Mouse (Mus musculus) layer of hippocampus, adult 2 months (tissue): ENCODE measurements around the gene Chd8. TPM values are rescaled to one million over a fixed set of nuclear protein-coding genes. Genes with fewer than 3 reads are reported as not detected.

Experiments used
- DNase-seq, 2 experiments: peaks; one replicate each; pipeline ENCODE4 v3.0.0; 2022; ENCODE audit warnings: low spot score in 2 of 2
- H3K27ac ChIP-seq: fragments of 200-600 bp; 2 replicates; pipeline ENCODE4 v1.8.1; 2022
- H3K4me3 ChIP-seq: fragments of 200-600 bp; 2 replicates; pipeline ENCODE4 v1.8.1; 2022; ENCODE audit warnings: mild to moderate bottlenecking
- CTCF ChIP-seq: fragments of 200-600 bp; conservative IDR thresholded peaks from 2 replicates; pipeline ENCODE4 v1.8.1; 2022; ENCODE audit warnings: antibody characterized with exemption, mild to moderate bottlenecking, moderate library complexity
- total RNA-seq, 2 experiments: library from RNA; stranded (reverse); gene quantifications; 2 replicates each; pipeline ENCODE4 v1.2.3; 2021

The Chd8 gene
- total RNA-seq, 2 experiments from 2014 or later, result 126 to 138 TPM

DNA sequence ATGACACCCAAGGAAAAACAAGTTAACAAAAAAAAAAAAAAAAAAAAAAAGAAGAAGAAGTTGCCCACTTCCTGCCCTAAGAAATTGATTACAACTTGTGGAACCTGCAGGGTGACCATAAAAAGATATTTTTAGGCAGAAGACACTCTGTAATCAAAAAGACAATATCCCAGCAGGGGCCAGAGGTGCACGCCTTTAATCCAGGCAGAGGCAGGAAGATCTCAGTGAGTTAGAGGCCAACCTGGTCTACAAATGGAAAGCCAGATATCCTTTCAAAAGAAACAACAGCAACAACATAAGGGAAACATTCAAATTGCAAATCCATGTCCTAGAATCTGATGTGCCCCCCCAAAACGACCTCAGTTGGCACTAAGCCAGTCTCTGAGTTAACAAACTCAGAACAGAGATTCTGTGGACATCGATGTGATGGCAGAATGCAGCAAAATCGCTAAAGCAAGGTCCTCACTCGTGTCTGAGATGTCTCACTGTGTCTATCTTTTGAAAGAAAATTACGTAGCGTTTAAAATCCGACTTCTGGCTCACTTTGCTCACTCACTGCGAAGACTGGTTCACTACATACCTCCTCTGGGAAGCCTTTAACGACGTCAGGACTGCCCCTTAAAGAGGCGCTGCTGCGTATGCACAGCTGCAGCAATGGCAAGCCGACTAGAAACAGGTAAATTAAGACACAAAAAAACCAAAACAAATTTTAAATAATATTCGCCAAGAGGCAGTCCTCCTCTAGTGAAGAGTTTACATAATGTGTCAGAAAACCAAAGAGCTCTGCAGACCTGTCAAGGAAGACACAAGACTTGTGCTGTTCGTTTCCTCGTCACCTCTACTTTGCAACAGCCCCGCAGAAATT, 1.0 kb downstream of the Chd8 start:
- no peak for TF ChIP-seq CTCF
- H3K27ac ChIP-seq, result peak overlapping the region; percentile 88
- H3K4me3 ChIP-seq, result peak overlapping the region; percentile 98
- no peak for DNase-seq

DNA sequence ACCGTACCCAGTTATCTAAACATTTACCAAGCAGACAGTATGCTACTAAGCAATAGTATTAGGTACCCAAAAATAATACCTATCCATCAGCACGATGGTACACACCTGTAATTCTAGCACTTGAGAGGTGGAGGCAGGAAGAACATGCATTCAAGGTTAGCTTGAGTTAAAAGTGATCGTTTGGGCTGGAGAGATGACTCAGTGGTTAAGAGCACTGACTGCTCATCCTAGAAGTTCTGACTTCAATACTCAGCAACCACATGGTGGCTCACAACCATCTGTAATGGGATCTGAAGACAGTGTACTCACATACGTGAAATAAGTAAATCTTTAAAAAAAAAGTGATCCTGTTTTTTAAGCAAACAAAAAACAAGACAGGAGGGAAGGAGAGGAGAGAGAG, 11.5 kb downstream of the Chd8 start:
- H3K4me3 ChIP-seq, result no peak overlapping the region
- H3K27ac ChIP-seq, result no peak overlapping the region
- no peak for TF ChIP-seq CTCF
- no peak for DNase-seq

DNA sequence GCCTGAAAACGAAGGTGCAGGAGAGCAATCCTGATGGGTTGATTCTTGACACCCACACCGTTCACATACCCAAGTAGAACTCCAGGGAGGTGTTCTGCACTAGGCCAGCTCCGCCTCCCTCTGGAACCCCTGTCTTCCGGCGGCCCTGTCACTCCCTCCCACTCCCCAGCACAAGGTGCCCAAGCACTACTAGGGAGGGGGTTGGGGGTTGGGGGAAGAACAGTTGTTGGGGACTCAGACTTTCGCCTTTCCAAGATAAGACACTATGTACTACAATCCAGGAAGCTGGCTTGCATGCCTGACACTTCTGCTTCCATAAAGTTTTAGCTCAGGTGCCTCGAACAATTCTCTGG, 12.9 kb downstream of the Chd8 start:
- no peak for DNase-seq
- Histone ChIP-seq H3K4me3 (peak overlapping the region; percentile 69), H3K27ac (peak overlapping the region; percentile 94)
- no peak for TF ChIP-seq CTCF

DNA sequence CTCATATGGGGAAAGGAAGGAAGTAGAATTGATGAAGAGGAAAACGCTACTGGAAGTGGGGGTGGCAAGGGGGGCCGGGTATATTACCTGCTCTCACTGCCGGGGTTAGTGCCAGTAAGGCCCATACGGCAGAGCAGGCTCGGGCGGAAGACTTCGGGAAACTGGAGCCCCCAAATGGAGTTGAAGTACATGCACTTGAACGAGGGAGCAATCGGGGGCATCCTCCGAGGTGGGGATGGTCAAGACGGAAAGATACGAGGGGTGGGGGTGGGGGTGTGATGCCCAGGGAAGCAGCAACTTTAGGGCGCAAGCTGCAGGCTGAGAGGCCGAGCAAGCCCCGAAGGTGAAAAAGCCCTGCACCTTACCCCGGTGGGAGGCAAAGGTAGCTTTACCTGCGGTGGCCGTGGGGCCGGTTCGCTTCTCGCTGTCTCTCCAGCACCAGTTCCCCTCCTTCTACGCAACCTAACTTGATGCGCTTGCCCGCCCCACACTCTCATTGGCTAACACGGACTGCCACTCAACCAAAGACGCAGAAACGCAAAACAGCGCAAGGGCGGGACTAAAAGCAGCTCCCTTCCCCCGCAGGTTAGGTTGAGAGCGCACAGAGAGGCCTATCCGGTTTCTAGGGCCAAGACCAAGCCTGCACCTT, 13.4 kb downstream of the Chd8 start:
- peak; percentile 98 to 99 for DNase-seq
- TF ChIP-seq CTCF, result no peak
- peak overlapping the region; percentile 94 for H3K27ac ChIP-seq
- peak overlapping the region; percentile 69 for H3K4me3 ChIP-seq

DNA sequence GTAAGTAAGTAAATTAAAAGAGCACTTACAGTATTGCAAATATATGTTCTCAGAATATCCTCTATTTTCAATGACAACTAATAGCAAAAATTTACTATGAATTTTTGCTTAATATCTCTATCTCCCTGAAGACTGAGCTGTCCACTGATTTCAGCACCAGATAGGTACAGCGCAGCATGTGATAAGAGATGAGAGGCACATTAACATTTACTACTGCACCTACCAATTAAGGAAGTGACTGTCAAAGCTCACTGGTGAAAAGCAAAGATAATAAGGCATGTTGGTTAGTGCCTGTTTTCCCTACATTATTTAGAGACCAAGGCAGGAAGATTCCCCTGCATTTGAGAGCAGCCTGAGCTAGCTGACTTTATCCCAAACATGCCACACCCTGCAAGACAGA, 21.4 kb downstream of the Chd8 start:
- H3K4me3 ChIP-seq, result no peak overlapping the region
- H3K27ac ChIP-seq, result no peak overlapping the region
- DNase-seq, result no peak
- no peak for TF ChIP-seq CTCF

DNA sequence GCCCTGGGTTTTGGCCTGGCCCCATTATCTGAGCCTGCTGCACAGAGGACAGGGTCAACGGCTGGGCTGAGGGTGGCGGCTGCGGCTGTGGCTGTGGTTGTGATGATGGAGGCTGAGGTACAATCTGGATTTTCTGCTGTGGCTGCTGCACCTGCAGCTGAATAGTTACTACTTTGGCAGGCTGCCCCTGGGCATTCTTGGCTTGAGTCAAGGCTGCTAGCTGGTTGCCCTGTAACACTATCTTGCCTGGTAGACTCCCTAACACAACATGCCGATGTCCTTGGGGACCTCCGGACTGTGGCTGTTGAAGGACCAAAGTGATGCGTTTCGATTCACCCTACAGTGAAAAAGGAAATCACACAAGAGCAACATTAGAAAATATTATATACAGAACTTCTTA, 22.4 kb downstream of the Chd8 start:
- H3K27ac ChIP-seq, result no peak overlapping the region
- H3K4me3 ChIP-seq, result no peak overlapping the region
- no peak for DNase-seq
- TF ChIP-seq CTCF, result no peak

DNA sequence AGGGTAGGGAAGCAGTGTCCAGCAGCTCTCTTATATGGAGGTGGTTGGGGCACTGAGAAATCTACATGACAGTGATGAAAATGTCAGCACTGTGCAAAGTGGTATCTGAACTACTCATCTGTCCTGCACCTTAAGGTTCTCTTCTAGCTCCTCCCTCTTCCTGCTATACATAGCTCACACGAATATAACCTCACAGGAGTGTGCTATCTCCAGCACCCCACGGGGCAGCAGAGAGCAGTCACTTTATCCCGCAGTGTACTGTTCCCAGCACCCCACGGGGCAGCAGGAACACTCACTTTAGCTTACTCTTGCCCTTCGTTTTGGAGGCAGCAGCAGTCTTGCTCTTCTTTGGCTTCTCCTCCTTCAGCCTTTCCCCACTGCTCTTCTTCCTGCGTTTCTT, 25.3 kb downstream of the Chd8 start:
- no peak for DNase-seq
- Histone ChIP-seq H3K27ac (no peak overlapping the region), H3K4me3 (no peak overlapping the region)
- TF ChIP-seq CTCF, result no peak

DNA sequence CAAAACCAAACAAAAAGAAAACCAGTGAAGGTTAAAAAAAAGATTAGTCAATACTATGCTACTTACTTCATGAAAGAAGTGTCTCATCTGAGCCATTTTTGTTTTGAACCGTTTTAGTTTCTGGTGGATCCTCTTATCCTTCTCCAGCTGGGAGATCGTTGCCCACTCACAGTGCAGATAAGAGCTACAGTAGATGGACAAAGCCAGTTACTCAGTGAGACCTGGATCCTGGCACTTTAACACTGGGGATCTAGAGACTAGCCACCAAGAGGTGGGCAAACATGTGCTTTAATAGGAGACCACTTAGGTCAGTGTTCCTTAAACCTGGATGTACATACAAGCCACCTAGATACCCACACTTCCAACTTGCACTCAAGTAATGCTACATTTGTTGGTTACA, 31.6 kb downstream of the Chd8 start:
- no peak overlapping the region for H3K4me3 ChIP-seq
- H3K27ac ChIP-seq, result no peak overlapping the region
- no peak for DNase-seq
- TF ChIP-seq CTCF, result no peak

DNA sequence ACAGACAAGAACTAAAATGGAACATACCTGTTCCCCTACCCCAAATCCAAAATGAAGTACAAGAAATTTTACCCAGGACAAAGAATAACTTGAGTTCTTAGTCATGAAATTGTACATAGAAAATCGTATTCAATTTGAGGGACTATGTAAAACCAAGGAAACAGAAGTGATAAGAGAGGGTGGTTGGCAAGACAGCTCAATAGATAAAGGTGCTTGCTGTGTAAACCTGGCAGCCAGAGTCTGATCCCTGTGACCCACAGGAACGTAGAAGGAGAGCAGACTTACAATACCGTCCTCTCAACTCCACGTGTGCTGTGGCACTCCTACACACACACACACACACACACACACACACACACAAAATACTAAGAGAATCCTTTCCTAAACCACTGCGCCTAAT, 40.3 kb downstream of the Chd8 start:
- Histone ChIP-seq H3K27ac (no peak overlapping the region), H3K4me3 (no peak overlapping the region)
- no peak for DNase-seq
- TF ChIP-seq CTCF, result no peak

DNA sequence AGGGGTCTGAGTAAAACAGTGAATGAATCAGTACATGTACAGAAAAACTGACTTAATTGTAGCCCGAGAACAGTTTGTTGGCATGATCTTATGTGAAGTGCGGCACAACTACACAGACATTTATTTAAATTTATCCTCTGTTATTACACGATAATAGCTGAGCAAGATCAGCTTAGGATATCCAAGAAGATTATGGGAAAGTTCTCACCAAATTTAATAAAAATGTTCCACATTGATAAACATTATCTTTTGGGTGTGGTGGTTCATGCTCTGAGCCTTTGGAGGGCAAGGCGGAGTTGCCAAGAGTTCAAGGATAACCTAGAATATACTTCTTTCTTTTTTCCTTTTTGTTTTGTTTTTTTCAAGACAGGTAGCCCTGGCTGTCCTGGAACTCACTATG, 58.2 kb downstream of the Chd8 start:
- TF ChIP-seq CTCF, result no peak
- Histone ChIP-seq H3K4me3 (no peak overlapping the region), H3K27ac (no peak overlapping the region)
- no peak for DNase-seq

DNA sequence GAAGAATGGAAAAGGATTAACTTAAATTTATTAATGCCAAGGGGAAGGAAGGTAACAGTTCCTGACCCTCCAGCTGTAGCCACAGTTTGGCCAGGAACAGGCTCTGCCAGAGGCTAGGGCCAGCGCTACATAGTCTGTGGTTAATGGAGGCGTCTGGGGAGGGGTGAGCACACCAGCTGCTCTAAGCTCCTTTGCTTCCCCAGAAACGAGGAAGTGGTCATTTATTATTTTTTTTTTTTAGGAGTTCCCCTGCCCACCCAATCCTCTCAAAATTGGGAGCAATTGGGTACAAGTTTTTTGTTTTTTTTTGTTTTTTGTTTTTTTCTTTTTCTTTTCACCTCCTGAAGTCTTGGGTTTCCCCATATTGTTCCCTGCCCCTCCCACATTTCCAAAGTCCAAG, 59.4 kb downstream of the Chd8 start:
- H3K27ac ChIP-seq, result 0 out of 2 replicates have a peak overlapping the region, but pooled peaks have one; percentile 97
- TF ChIP-seq CTCF, result no peak
- DNase-seq, result no peak
- peak overlapping the region; percentile 71; the same call in 1 of the 2 replicates for H3K4me3 ChIP-seq

DNA sequence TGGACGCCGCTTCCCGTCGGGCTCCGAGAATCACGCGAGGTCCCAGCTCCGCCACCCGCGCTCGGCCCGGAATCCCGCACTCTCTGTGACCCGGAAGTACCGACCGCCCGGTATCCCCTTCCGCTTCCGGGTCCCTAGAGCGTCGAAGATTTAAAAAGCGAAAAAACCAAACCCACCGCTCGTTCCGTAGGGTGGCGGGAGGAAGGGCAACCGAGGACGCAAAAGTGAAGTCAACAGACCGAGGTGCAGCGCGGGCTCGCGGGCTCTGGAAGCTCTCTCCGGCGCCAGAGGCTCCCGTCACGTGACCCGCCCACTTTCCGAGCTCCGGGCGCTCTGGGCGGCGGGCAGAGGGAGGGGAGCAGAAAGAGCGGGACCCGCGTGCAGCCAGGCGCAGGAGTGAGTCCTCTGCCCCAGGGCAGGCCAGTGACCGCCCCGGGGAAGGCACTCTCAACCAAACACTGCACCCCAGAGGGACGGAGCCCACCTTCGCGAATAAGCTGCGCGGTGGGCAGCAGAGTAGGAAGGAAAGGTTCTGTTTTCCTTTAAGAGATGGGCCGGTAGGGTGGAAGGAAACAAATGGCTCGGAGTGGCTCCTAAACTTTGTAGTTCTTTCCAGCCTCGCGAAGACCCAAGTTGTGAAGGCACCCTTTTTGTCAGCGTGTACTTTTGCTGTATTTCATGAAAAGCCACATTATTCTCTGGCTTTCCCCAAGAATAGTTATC, 60.3 kb downstream of the Chd8 start, which contains the start of gene Supt16:
Supt16 (minus strand) TSS at position 261 of the 723 bp plus-strand sequence.
- DNase-seq, result peak; percentile 70 to 77
- peak within 1 kb of the TSS; percentile 71 for H3K4me3 ChIP-seq
- H3K27ac ChIP-seq, result peak within 1 kb of the TSS; percentile 97
- no peak for TF ChIP-seq CTCF
